Mouse (Mus musculus) midbrain, embryonic 13.5 days (tissue): Measurements from ENCODE around the gene Postn. TPM values are rescaled to one million over a fixed set of nuclear protein-coding genes. Genes with fewer than 3 reads are reported as not detected.

Source experiments
- ATAC-seq: fragments of 200-750 bp; cut with Nextera tagmentation; 2 replicates; pipeline ENCODE4 v1.8.0; 2017; ENCODE audit warnings: mild to moderate bottlenecking, moderate TSS enrichment, moderate library complexity
- H3K27ac ChIP-seq: fragments of 300-500 bp; sonication (generic); 2 replicates; pipeline ENCODE4 v1.5.1; 2015; ENCODE audit warnings: inconsistent platforms, mild to moderate bottlenecking, moderate library complexity
- H3K27me3 ChIP-seq: fragments of 300-500 bp; sonication (generic); 2 replicates; pipeline ENCODE4 v1.6.1; 2015; ENCODE audit warnings: mild to moderate bottlenecking, inconsistent platforms
- H3K36me3 ChIP-seq: fragments of 300-500 bp; sonication (generic); 2 replicates; pipeline ENCODE4 v1.6.1; 2015; ENCODE audit warnings: mild to moderate bottlenecking, inconsistent platforms
- H3K4me1 ChIP-seq: fragments of 300-500 bp; sonication (generic); replicated peaks from 2 replicates; pipeline ENCODE4 v1.6.1; 2015; ENCODE audit warnings: inconsistent platforms
- H3K4me2 ChIP-seq: fragments of 300-500 bp; sonication (generic); replicated peaks from 2 replicates; pipeline ENCODE4 v1.6.1; 2015; ENCODE audit warnings: moderate library complexity, mild to moderate bottlenecking, inconsistent platforms
- H3K4me3 ChIP-seq: fragments of 300-500 bp; sonication (generic); replicated peaks from 2 replicates; pipeline ENCODE4 v1.5.1; 2015; ENCODE audit warnings: mild to moderate bottlenecking, inconsistent platforms
- H3K9ac ChIP-seq: fragments of 300-500 bp; sonication (generic); replicated peaks from 2 replicates; pipeline ENCODE4 v1.6.1; 2015; ENCODE audit warnings: mild to moderate bottlenecking, inconsistent platforms
- H3K9me3 ChIP-seq: fragments of 300-500 bp; sonication (generic); 2 replicates; pipeline ENCODE4 v1.6.1; 2016; ENCODE audit warnings: mild to moderate bottlenecking, inconsistent platforms
- WGBS: fragments of 180-500 bp; shearing (Covaris S2); methylation state at CpG from one replicate; pipeline ENCODE4 v1.1.7; 2015; 5-methylcytosine and 5-hydroxymethylcytosine counted together
- polyA plus RNA-seq: library from polyadenylated mRNA; unstranded; fragments of >200 nt; fragmentation: Nextera tagmentation; extraction: Ambion mirVana; gene quantifications from 2 replicates; pipeline ENCODE4 v1.2.1, GENCODE M21; 2015

Gene Postn
- polyA plus RNA-seq, 1 experiment from 2014 or later = 7.3 TPM

DNA sequence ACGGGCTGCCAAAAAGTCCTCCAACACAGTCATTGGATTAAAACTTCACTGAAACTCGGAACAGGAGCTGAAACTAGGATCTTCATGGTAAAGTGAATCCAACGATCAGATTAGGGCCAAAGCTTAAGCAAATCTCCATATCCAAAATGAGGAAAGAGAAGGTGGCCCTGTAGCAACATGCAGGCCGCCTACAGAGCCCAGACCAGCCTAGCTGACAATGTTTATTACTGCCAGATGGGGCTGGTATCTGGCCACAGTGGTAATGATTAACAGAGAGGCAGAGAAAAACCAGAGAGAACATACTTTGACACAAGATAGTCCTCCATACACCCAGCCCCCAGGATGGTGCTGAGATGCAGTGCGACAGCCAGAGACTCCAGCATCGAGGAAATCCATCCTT is 60.1 kb downstream of the Postn start:
- Histone ChIP-seq H3K9me3 (no peaks in the 10 kb centered on the region), H3K4me2 (no peak overlapping the region), H3K27me3 (no peaks in the 10 kb centered on the region), H3K4me3 (no peak overlapping the region), H3K36me3 (no peaks in the 10 kb centered on the region), H3K27ac (no peak overlapping the region), H3K9ac (no peak overlapping the region), H3K4me1 (peaks cover 9% of the 10 kb centered on the region)
- ATAC-seq = no peak
- 88% methylated on average over 6 of the region's 6 CpGs for WGBS

DNA sequence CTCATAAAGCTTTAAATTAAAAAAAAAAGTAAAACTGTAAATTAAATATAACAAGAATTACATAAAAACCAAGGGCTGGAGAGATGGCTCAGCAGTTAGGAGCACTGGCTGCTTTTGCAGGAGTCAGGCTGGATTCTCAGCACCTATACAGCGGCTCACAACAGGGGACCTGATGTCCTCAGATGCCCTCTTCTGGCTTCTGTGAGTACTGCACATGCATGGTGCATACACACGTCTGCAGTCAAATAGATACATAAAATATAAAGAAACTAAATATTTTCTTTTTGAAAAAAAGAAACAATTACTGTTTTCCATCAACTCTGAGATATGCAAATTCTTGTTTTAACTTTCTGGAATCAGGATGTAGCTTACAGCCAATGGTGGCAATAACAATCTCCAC is 60.8 kb downstream of the Postn start:
- no peaks in the 10 kb centered on the region for H3K27me3 ChIP-seq
- ATAC-seq = no peak
- WGBS = 95% methylated on average over 2 of the region's 2 CpGs

GRCm38 (mm10) chr3:54424146-54424545 is 63.2 kb downstream of the Postn start:
- Histone ChIP-seq H3K9me3 (no peaks in the 10 kb centered on the region), H3K27ac (no peak overlapping the region), H3K27me3 (no peaks in the 10 kb centered on the region), H3K4me1 (no peaks in the 10 kb centered on the region), H3K36me3 (no peaks in the 10 kb centered on the region), H3K4me3 (no peak overlapping the region), H3K9ac (no peak overlapping the region), H3K4me2 (no peak overlapping the region)
- 89% methylated on average over 4 of the region's 4 CpGs for WGBS
- ATAC-seq = no peak

More for the DNA sequence above, 60.8 kb downstream of the Postn start:
- Histone ChIP-seq H3K36me3 (no peaks in the 10 kb centered on the region), H3K9me3 (no peaks in the 10 kb centered on the region), H3K4me3 (no peak overlapping the region), H3K27ac (no peak overlapping the region), H3K4me1 (peaks cover 9% of the 10 kb centered on the region), H3K4me2 (no peak overlapping the region), H3K9ac (no peak overlapping the region)

DNA sequence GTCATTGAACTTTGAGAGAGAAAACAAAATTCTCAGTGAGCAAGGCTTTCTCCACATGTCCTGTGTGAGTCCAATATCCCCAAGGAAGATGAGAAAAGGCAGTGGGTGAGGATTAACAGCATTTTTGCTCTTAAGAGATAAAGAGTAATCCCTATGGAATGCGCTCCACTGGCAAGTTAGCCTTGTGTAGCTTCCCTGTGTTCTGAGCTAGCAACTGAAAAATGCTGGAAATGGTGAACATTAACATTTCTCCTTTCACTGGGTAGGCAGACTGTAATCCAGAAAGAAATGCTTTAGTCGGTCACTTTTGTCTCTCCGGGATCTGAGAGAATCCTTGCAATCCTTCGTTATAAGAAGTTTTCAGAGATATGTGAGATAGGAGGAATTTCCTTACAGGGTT is 70.8 kb downstream of the Postn start:
- H3K36me3 ChIP-seq = no peaks in the 10 kb centered on the region
- no peak overlapping the region for H3K27ac ChIP-seq
- peaks cover 4% of the 10 kb centered on the region for H3K4me1 ChIP-seq
- no peak overlapping the region for H3K4me3 ChIP-seq
- no peak for ATAC-seq
- no peak overlapping the region for H3K4me2 ChIP-seq
- H3K27me3 ChIP-seq = no peaks in the 10 kb centered on the region
- no peaks in the 10 kb centered on the region for H3K9me3 ChIP-seq
- 39% methylated on average over 4 of the region's 4 CpGs for WGBS
- H3K9ac ChIP-seq = no peak overlapping the region

DNA sequence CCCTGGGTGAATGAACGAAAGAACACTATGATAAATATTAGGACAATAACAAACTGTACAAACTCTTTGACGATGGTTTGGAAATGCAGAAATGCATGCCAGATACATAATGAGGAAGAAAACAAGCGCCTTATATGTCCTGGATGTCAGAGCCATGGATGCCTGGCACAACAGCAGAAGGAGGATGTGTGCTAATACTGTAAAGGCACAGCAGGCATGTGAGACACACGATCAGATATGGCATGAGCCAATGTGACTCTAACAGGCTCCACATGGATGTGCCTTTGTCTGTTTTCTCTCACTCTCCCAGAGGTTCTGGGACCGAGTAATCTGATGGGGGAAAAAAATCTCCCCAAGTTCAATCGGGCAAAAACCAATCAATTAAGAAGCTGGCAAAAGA is 71.3 kb downstream of the Postn start:
- no peak overlapping the region for H3K4me3 ChIP-seq
- peaks cover 4% of the 10 kb centered on the region for H3K4me1 ChIP-seq
- WGBS = 63% methylated on average over 6 of the region's 6 CpGs
- no peaks in the 10 kb centered on the region for H3K27me3 ChIP-seq
- no peaks in the 10 kb centered on the region for H3K9me3 ChIP-seq
- no peak overlapping the region for H3K4me2 ChIP-seq
- no peaks in the 10 kb centered on the region for H3K36me3 ChIP-seq
- no peak for ATAC-seq
- H3K9ac ChIP-seq = no peak overlapping the region
- H3K27ac ChIP-seq = no peak overlapping the region

DNA sequence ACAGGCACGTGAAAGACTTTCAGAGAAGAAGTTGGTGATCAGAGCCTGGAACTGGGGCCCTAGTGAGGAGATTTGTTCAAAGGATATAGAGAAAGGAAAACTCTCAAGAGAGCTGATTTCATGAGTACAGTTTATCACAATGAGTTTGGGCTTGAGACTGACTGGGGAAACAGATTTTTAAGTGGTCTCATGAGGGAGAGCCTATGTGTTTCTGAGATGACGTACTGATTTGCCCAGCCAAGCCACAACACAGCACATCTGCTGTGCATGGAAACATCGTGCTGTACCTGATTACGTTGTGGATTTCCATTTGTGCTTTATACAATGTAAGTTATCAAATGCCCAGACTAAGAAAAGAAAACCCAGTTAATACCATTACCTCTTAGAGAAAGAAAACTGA is 71.7 kb downstream of the Postn start:
- peaks cover 4% of the 10 kb centered on the region for H3K4me1 ChIP-seq
- H3K36me3 ChIP-seq = no peaks in the 10 kb centered on the region
- no peak overlapping the region for H3K27ac ChIP-seq
- H3K9ac ChIP-seq = no peak overlapping the region
- H3K4me3 ChIP-seq = no peak overlapping the region
- no peaks in the 10 kb centered on the region for H3K9me3 ChIP-seq
- WGBS = 65% methylated on average over 4 of the region's 4 CpGs
- no peak overlapping the region for H3K4me2 ChIP-seq
- no peak for ATAC-seq
- no peaks in the 10 kb centered on the region for H3K27me3 ChIP-seq

DNA sequence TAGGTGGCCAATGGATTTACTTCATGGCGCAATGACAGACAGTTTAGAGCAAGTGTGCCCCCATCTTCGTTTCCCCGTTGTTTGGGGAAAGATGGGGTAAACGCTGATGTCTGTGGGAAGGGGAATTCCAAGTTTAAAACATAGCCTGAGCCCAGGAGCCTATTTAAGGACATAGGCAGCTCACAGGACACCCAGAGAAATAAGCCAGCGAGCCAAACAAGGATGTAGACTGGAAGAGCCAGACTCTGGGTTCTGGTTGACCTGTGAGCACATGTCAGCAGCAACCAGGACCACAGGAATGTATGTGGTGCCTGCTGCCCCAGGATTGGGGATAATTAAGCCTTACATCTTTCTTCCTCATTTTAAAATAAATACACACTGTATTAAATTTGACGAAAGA is 73.7 kb downstream of the Postn start:
- no peaks in the 10 kb centered on the region for H3K9me3 ChIP-seq
- H3K9ac ChIP-seq = no peak overlapping the region
- H3K27me3 ChIP-seq = no peaks in the 10 kb centered on the region
- H3K4me3 ChIP-seq = no peak overlapping the region
- ATAC-seq = no peak
- H3K4me1 ChIP-seq = peaks cover 4% of the 10 kb centered on the region
- 93% methylated on average over 6 of the region's 6 CpGs for WGBS
- H3K27ac ChIP-seq = no peak overlapping the region
- H3K4me2 ChIP-seq = no peak overlapping the region
- H3K36me3 ChIP-seq = no peaks in the 10 kb centered on the region

- no peak overlapping the region for H3K9ac ChIP-seq
- peaks cover 4% of the 10 kb centered on the region for H3K4me1 ChIP-seq
- no peaks in the 10 kb centered on the region for H3K9me3 ChIP-seq
- WGBS = 81% methylated on average over 1 of the region's 1 CpGs
- no peaks in the 10 kb centered on the region for H3K27me3 ChIP-seq
- H3K27ac ChIP-seq = no peak overlapping the region
- ATAC-seq = no peak
- no peak overlapping the region for H3K4me2 ChIP-seq
- no peaks in the 10 kb centered on the region for H3K36me3 ChIP-seq
- no peak overlapping the region for H3K4me3 ChIP-seq
These were observed 75.6 kb downstream of the Postn start for GRCm38 (mm10) chr3:54436373-54436964.

Other genes starting within 250 kb of the Postn start
- gene Trpc4, start 205.1 kb upstream of the Postn start, polyA plus RNA-seq = 3.9 and 4.5 TPM in 2 replicates